39 mouse cellular contexts compared by ENCODE assay signal in genomic region chr19:29400466-29400865, GRCm38 (mm10). TPM values are rescaled to one million over a fixed set of nuclear protein-coding genes. Genes with fewer than 3 reads are reported as not detected.
DNase-seq lines count a peak whose midpoint lies in the region; ATAC-seq and TF ChIP-seq lines count a peak whose summit lies in the region.
"Had no signal": no experiment of that assay in that cellular context is flagged by ENCODE, and none has a peak within 500 bp of the region (broad histone marks: within the 10 kb centered on the region; RNA-seq: fewer than 3 reads in every experiment).

No protein-coding gene starts in this region.

- peaks cover 3% of the 10 kb centered on the region; the same call in 1 of the 2 replicates for H3K4me1 ChIP-seq in liver, embryonic 11.5 days (replicated peaks; ENCODE audit: control insufficient read depth, insufficient read depth, low read length)
- peaks cover 19 to 31% of the 10 kb centered on the region in 2 experiments for H3K4me1 ChIP-seq in MEL (ENCODE audit: control insufficient read depth in 1 of 2, insufficient read depth in 2 of 2, low read length in 2 of 2)
- no peaks in the 10 kb centered on the region for H3K4me1 ChIP-seq in cerebellum, adult 2 months (ENCODE audit: control insufficient read depth, insufficient read depth, low read length)
- H3K4me1 ChIP-seq: embryonic facial prominence, embryonic 12.5 days; hindbrain, embryonic 15.5 days; kidney, embryonic 15.5 days; midbrain, embryonic 10.5 days; neural tube, embryonic 12.5 days had no signal

- no peaks in the 10 kb centered on the region for H3K79me2 ChIP-seq in MEL (ENCODE audit: control insufficient read depth, insufficient read depth, low read length, poor library complexity)

- H3K36me3 ChIP-seq in liver, embryonic 11.5 days (ENCODE audit: control insufficient read depth, insufficient read depth, low read length): no peaks in the 10 kb centered on the region
- H3K36me3 ChIP-seq in MEL (ENCODE audit: control insufficient read depth in 1 of 2, insufficient read depth in 2 of 2, low read length in 2 of 2): peaks cover 0 to 33% of the 10 kb centered on the region in 2 experiments; a peak in 2 of 4 replicates
- H3K36me3 ChIP-seq: embryonic facial prominence, embryonic 12.5 days; forebrain, embryonic 10.5 days; heart, embryonic 12.5 days; hindbrain, embryonic 15.5 days; kidney, embryonic 15.5 days; limb, embryonic 10.5 days; limb, embryonic 15.5 days; midbrain, embryonic 10.5 days; neural tube, embryonic 12.5 days had no signal

- H3K9me3 ChIP-seq in liver, embryonic 11.5 days (ENCODE audit: control insufficient read depth, low read length): no peaks in the 10 kb centered on the region
- H3K9me3 ChIP-seq in MEL (replicated peaks; ENCODE audit: insufficient read depth, low read length): no peaks in the 10 kb centered on the region
- H3K9me3 ChIP-seq: embryonic facial prominence, embryonic 12.5 days; heart, embryonic 12.5 days; hindbrain, embryonic 15.5 days; limb, embryonic 10.5 days; limb, embryonic 15.5 days had no signal

- intact Hi-C loops in left cerebral cortex, postnatal 10 days (cut with DNase I): no loop called here

- ATAC-seq in liver, embryonic 11.5 days (replicated peaks; ENCODE audit: low FRiP score): no peak
- ATAC-seq in granulocyte monocyte progenitor cell, adult 5-6 weeks (replicated peaks; ENCODE audit: poor library complexity, severe bottlenecking): peak; percentile 62
- peak; percentile 73; the same call in 1 of the 2 replicates for ATAC-seq in megakaryocyte progenitor cell, adult 5-6 weeks (replicated peaks; ENCODE audit: poor library complexity)
- ATAC-seq: forebrain, postnatal 0 days; inflammation-experienced regulatory T-cells, adult 6 months had no signal

- H3K9ac ChIP-seq in liver, embryonic 11.5 days (ENCODE audit: low read depth, low read length): no peak overlapping the region
- peak overlapping the region; percentile 37 for H3K9ac ChIP-seq in MEL (ENCODE audit: control insufficient read depth, low read depth, low read length, poor library complexity, severe bottlenecking)
- H3K9ac ChIP-seq: embryonic facial prominence, embryonic 12.5 days; forebrain, postnatal 0 days; heart, embryonic 12.5 days; hindbrain, embryonic 15.5 days; kidney, embryonic 15.5 days; limb, embryonic 15.5 days; neural tube, embryonic 12.5 days had no signal

- peak; percentile 96 to 100 for TF ChIP-seq EP300 in MEL (IDR thresholded peaks at IDR 0.05; ENCODE audit: low read depth in 1 of 2, low read length in 2 of 2)

- no peak for TF ChIP-seq RAD21 in MEL (IDR thresholded peaks at IDR 0.05; ENCODE audit: low read depth, low read length)

- peak overlapping the region; percentile 21; the same call in 1 of the 2 replicates for H3K4me2 ChIP-seq in liver, embryonic 11.5 days
- H3K4me2 ChIP-seq: embryonic facial prominence, embryonic 12.5 days; heart, embryonic 12.5 days; hindbrain, embryonic 15.5 days; kidney, embryonic 15.5 days; limb, embryonic 15.5 days; neural tube, embryonic 12.5 days had no signal

- no peaks in the 10 kb centered on the region for H3K27me3 ChIP-seq in liver, embryonic 11.5 days (replicated peaks; ENCODE audit: control insufficient read depth, insufficient read depth, low read length)
- H3K27me3 ChIP-seq in MEL (ENCODE audit: control insufficient read depth in 1 of 2, insufficient read depth in 2 of 2, low read length in 2 of 2): no peaks in the 10 kb centered on the region
- H3K27me3 ChIP-seq in cerebellum, adult 2 months (ENCODE audit: control insufficient read depth, insufficient read depth, low read length): no peaks in the 10 kb centered on the region
- H3K27me3 ChIP-seq: embryonic facial prominence, embryonic 12.5 days; heart, embryonic 12.5 days; hindbrain, embryonic 15.5 days; kidney, embryonic 15.5 days; limb, embryonic 15.5 days; neural tube, embryonic 12.5 days had no signal

- TF ChIP-seq CTCF in MEL (IDR thresholded peaks at IDR 0.05 in 2 of 3, conservative IDR thresholded peaks at IDR 0.05 in 1 of 3; ENCODE audit: control insufficient read depth in 1 of 3, insufficient read depth in 1 of 3, low read depth in 2 of 3, low read length in 3 of 3, poor library complexity in 1 of 3, severe bottlenecking in 1 of 3): no peak
- no peak for TF ChIP-seq CTCF in cerebellum, adult 2 months (IDR thresholded peaks at IDR 0.05; ENCODE audit: borderline replicate concordance, insufficient read depth, low read depth, low read length)

- DNase-seq in liver, embryonic 11.5 days (ENCODE audit: low spot score): no peak
- DNase-seq in liver (no peak), MEL (ENCODE audit: low read depth, low spot score) (peak; percentile 96)
- DNase-seq in cerebellum, postnatal 36 days: no peak
- DNase-seq in cerebellum, adult 2 months: no peak
- DNase-seq in left cerebral cortex, postnatal 10 days (ENCODE audit: extremely low spot score in 1 of 2, low spot score in 2 of 2): no peak
- DNase-seq: adrenal gland, postnatal 25 days; B cell, adult 2 months; cerebellum, adult 8-10 months; cerebellum, postnatal 25 days; embryo, embryonic 11 days; forebrain, postnatal 0 days; kidney, adult 11 months; kidney, postnatal 25 days; lung, adult 18-20 months; lung, postnatal 10 days; right cerebral cortex, postnatal 4 days had no signal

- H3K27ac ChIP-seq in liver, embryonic 11.5 days (ENCODE audit: low read depth, low read length): no peak overlapping the region
- peak overlapping the region; percentile 40 for H3K27ac ChIP-seq in MEL (ENCODE audit: control insufficient read depth, low read depth, low read length)
- H3K27ac ChIP-seq in cerebellum, adult 2 months (ENCODE audit: insufficient read depth, low read length): no peak overlapping the region
- H3K27ac ChIP-seq: embryonic facial prominence, embryonic 12.5 days; forebrain, embryonic 10.5 days; hindbrain, embryonic 15.5 days; kidney, embryonic 15.5 days; left cerebral cortex, adult 2 months; limb, embryonic 10.5 days; limb, embryonic 15.5 days; macrophage; midbrain, embryonic 10.5 days; neural tube, embryonic 12.5 days had no signal

- no peak overlapping the region for H3K4me3 ChIP-seq in liver, embryonic 11.5 days (ENCODE audit: low read depth, low read length)
- H3K4me3 ChIP-seq in MEL (ENCODE audit: control insufficient read depth in 1 of 2, insufficient read depth in 1 of 2, low read depth in 2 of 2, low read length in 2 of 2): peak overlapping the region; percentile 49 to 60
- no peak overlapping the region for H3K4me3 ChIP-seq in cerebellum, adult 2 months (replicated peaks; ENCODE audit: insufficient read depth, low read depth, low read length)
- H3K4me3 ChIP-seq: embryonic facial prominence, embryonic 12.5 days; forebrain, embryonic 10.5 days; heart, embryonic 12.5 days; hindbrain, embryonic 15.5 days; kidney, embryonic 15.5 days; left cerebral cortex, adult 2 months; limb, embryonic 10.5 days; limb, embryonic 15.5 days; midbrain, embryonic 10.5 days; myocyte; neural tube, embryonic 12.5 days had no signal

- 41% methylated on average over 3 of the region's 3 CpGs for WGBS in liver, embryonic 11.5 days
- 94% methylated on average over 3 of the region's 3 CpGs for WGBS in cerebellum, adult 2 months

- no peak for TF ChIP-seq POLR2A in MEL (IDR thresholded peaks at IDR 0.05; ENCODE audit: control insufficient read depth in 1 of 2, insufficient read depth in 1 of 2, low read depth in 1 of 2, low read length in 2 of 2, poor library complexity in 1 of 2)
- no peak for TF ChIP-seq POLR2A in cerebellum, adult 2 months (IDR thresholded peaks at IDR 0.05; ENCODE audit: borderline replicate concordance, insufficient read depth, low read length)

TF ChIP-seq in MEL, 35 proteins besides CTCF, POLR2A, EP300 and RAD21 (continues in another document):
- TF ChIP-seq USF1 (IDR thresholded peaks at IDR 0.05; ENCODE audit: low read depth, low read length): no peak
- peak; percentile 94 for TF ChIP-seq TCF12 (IDR thresholded peaks at IDR 0.05; ENCODE audit: low read depth, low read length)
- TF ChIP-seq GATA1 (IDR thresholded peaks at IDR 0.05; ENCODE audit: low read depth, low read length): peak; percentile 99
- peak; percentile 69 for TF ChIP-seq MAZ (IDR thresholded peaks at IDR 0.05; ENCODE audit: low read depth, low read length)

RNA-seq across cellular contexts. Expression of gene Pdcd1lg2, which starts 10.3 kb away (rescaled TPM):
- polyA plus RNA-seq in liver, embryonic 11.5 days (2014; fragmentation: Nextera tagmentation; extraction: Ambion mirVana): not detected in 2 replicates
- total RNA-seq in MEL (2012; rRNA removed): 1.3 and 1.7 TPM in 2 replicates
- polyA plus RNA-seq in MEL (2012; ENCODE audit: insufficient read depth in 1 of 2, insufficient read length in 2 of 2, low read depth in 1 of 2, low replicate concordance in 2 of 2, missing spikeins in 1 of 2): 1 to 10 TPM in 1 of 2 experiments, not detected in 1; 5.4 TPM
- not detected in 2 replicates for total RNA-seq in granulocyte monocyte progenitor cell, adult 5-6 weeks (2014; fragmentation: Nextera tagmentation)
- not detected in 2 replicates for total RNA-seq in granulocyte monocyte progenitor cell, adult 5-6 weeks (2017)
- not detected in 2 replicates for total RNA-seq in megakaryocyte progenitor cell, adult 5-6 weeks (2015)
- total RNA-seq in megakaryocyte progenitor cell, adult 5-6 weeks (2017): not detected in 2 replicates
- polyA plus RNA-seq in cerebellum, adult 2 months (2012; rRNA removed): 0.08 TPM in 1 of 2 replicates, not detected in the other
- not detected for total RNA-seq in left cerebral cortex, postnatal 10 days (2021)
- total RNA-seq: adrenal gland, postnatal 25 days; ES-E14; gastrocnemius, adult 8-10 months; layer of hippocampus, adult 18-20 months; layer of hippocampus, postnatal 14 days had no signal
- polyA plus RNA-seq: forebrain, embryonic 10.5 days; forebrain, postnatal 0 days; gonadal fat pad, adult 2 months; heart, embryonic 12.5 days; heart, postnatal 0 days; hindbrain, embryonic 15.5 days; kidney, embryonic 15.5 days; limb, embryonic 10.5 days; limb, embryonic 15.5 days; midbrain, embryonic 10.5 days; myocyte; neural tube, embryonic 12.5 days; stomach, embryonic 14.5 days had no signal

RNA-seq across cellular contexts. Expression of gene Cd274, which starts 33.2 kb away (rescaled TPM):
- 0.43 and 0.86 TPM in 2 replicates for polyA plus RNA-seq in liver, embryonic 11.5 days (2014; fragmentation: Nextera tagmentation; extraction: Ambion mirVana)
- total RNA-seq in MEL (2012; rRNA removed): 3.1 and 3.2 TPM in 2 replicates
- 1 to 10 TPM in 1 of 2 experiments, not detected in 1; 5.0 TPM for polyA plus RNA-seq in MEL (2012; ENCODE audit: insufficient read depth in 1 of 2, insufficient read length in 2 of 2, low read depth in 1 of 2, low replicate concordance in 2 of 2, missing spikeins in 1 of 2)
- 4.9 and 9.2 TPM in 2 replicates for total RNA-seq in granulocyte monocyte progenitor cell, adult 5-6 weeks (2014; fragmentation: Nextera tagmentation)
- total RNA-seq in granulocyte monocyte progenitor cell, adult 5-6 weeks (2017): 5.3 TPM in 2 replicates
- total RNA-seq in megakaryocyte progenitor cell, adult 5-6 weeks (2015): 7.7 and 12.5 TPM in 2 replicates
- 4.3 and 5.8 TPM in 2 replicates for total RNA-seq in megakaryocyte progenitor cell, adult 5-6 weeks (2017)
- polyA plus RNA-seq in cerebellum, adult 2 months (2012; rRNA removed): 1.3 and 1.6 TPM in 2 replicates
- under 1 TPM; 0.51 to 0.99 TPM for total RNA-seq in left cerebral cortex, postnatal 10 days (2021)

RNA-seq across cellular contexts. Expression of gene Plgrkt, which starts 33.3 kb away (rescaled TPM):
- polyA plus RNA-seq in liver, embryonic 11.5 days (2014; fragmentation: Nextera tagmentation; extraction: Ambion mirVana): 54.0 and 56.2 TPM in 2 replicates
- 107 and 117 TPM in 2 replicates for total RNA-seq in MEL (2012; rRNA removed)
- 100 to 1,000 TPM in 1 of 2 experiments, not detected in 1; 145 TPM for polyA plus RNA-seq in MEL (2012; ENCODE audit: insufficient read depth in 1 of 2, insufficient read length in 2 of 2, low read depth in 1 of 2, low replicate concordance in 2 of 2, missing spikeins in 1 of 2)
- total RNA-seq in granulocyte monocyte progenitor cell, adult 5-6 weeks (2014; fragmentation: Nextera tagmentation): 90.3 and 93.3 TPM in 2 replicates
- total RNA-seq in granulocyte monocyte progenitor cell, adult 5-6 weeks (2017): 49.2 and 53.6 TPM in 2 replicates
- 76.3 and 104 TPM in 2 replicates for total RNA-seq in megakaryocyte progenitor cell, adult 5-6 weeks (2015)
- total RNA-seq in megakaryocyte progenitor cell, adult 5-6 weeks (2017): 69.7 and 79.1 TPM in 2 replicates
- polyA plus RNA-seq in cerebellum, adult 2 months (2012; rRNA removed): 31.0 and 34.0 TPM in 2 replicates
- 10 to 100 TPM; 28.5 to 29.1 TPM for total RNA-seq in left cerebral cortex, postnatal 10 days (2021)

Comparison
In these comparisons a context has a peak if more than half of its experiments do, and no peak if none do; other contexts are left out.
1. H3K4me3 ChIP-seq: peak in MEL (2 of 2); none in liver, embryonic 11.5 days (single experiment) and cerebellum, adult 2 months (single experiment).